Mouse (Mus musculus): ENCODE results near the gene Hist1h4f.

DNA sequence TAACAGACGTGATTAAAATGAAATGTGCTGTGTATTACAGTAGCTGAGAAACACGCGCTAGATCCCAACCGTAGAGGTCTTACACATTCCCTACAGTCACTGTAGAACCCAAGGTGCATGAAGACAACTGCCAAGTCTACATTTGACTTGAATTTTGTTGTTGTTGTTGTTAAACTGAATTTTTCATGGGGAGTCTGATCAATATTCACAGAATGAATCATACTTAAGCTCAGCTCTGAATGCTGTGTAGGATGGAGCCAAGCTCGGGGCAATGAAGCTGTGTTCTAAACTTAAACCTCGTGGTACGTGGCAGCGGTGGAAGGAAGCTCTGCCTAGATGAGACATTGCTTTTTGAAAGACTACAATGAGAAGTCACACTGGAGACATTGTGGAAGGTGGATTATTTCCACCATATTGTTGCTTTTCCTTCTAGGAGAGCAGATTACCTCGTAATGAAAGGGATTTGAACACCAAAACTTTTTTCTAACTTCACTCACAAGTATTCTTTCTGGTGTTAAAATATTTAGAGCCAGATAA, 49.3 kb downstream of the Hist1h4f start:
- TF ChIP-seq CTCF (conservative IDR thresholded peaks at IDR 0.05; ENCODE audit: insufficient read depth, insufficient read length, low read depth, low read length) = no peak
- no peak for TF ChIP-seq POLR2A (IDR thresholded peaks at IDR 0.05; ENCODE audit: low read depth, low read length)

All from kidney, adult 2 months (tissue).